Mouse (Mus musculus) embryonic stem cell, embryonic (primary cell): ENCODE data around the gene Cox19.

Experiments
- CTCF ChIA-PET, 4 experiments: fragments of 300-600 bp in 2 of 4; fragments of 350-600 bp in 2 of 4; sonication (Branson Sonifier 250); formaldehyde crosslinking; loops; one replicate each; lab custom pipeline; 2022; ENCODE audit warnings: inconsistent platforms in 2 of 4; lab: Charles Lee
- POLR2A ChIA-PET, 4 experiments: fragments of 300-600 bp in 2 of 4; fragments of 350-600 bp in 2 of 4; sonication (Branson Sonifier 250); formaldehyde crosslinking; loops; one replicate each; lab custom pipeline; 2022; ENCODE audit warnings: antibody characterized with exemption in 4 of 4, inconsistent platforms in 1 of 4; lab: Charles Lee

Cox19 gene

DNA sequence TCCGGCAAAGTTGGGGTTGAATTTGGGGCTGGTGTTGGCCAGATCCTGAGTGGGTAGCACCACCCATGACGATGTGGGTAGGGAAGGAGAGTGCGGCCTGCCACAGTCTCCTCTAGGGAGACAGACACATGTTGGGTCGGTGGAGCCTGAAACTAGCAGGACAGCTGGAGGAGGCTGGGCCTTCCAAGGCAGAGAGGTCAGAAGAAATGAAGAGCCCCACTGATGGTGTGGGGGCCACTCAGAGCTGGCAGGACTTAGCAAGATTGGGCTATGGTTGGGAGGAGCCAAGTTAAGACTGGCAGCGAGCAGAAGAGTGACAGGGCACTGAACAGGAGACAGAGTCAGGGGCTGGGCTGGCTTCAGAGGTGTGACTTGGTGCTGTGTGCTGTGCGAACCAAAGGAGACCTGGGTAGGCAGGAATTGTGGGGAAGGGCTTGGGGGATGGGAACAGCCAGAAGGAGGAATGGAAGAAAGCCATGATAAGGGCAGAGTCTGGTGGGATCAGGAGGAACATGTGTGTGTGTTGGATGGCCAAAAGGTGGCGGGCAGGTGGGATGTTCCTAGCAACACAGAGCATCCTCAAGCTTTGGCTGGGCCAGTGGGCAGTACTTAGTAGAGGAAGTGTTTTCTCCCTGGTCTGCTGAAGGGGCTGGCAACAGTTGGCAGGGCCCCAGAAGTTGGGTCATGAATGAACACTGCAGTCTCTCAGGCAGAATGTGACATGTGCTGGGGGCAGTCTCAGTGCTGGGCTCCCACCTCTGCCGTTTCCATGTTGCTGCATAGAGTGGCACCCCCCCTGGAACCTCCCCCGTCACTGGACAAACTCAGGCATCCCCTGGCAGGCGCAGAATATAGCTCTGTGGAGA lies 36.3 kb upstream of the Cox19 start:
- POLR2A ChIA-PET: interaction anchor here in 2 of 4 experiments (0.7 to 1.3 kb wide), 2 partner anchors 8 to 23 kb away, joined by 3 read pairs; no protein-coding TSS in a partner anchor

DNA sequence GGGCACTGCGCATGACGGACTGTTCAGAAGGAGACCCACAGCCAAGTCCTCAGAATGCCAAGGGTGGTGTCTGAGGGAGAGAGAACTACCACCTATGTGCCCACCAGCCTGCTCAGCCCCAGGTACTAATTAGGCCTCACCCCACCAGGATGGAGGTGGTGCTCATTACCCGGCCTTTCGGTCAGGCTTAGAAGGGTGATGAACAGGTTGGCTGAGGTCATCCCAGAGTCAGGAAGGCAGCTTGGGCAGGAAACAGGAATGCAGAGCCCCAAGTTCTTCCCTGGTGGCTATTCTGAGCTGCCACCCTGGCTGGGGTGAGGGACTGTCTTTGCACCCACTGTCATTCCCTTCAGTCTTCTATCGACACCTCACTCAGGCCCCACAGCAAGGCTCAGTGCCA lies 34.8 kb upstream of the Cox19 start:
- POLR2A ChIA-PET: interaction anchor here in 2 of 4 experiments (1.2 to 1.3 kb wide), 2 partner anchors 19 to 58 kb away, joined by 3 read pairs; no protein-coding TSS in a partner anchor
- CTCF ChIA-PET: interaction anchor here in 3 of 4 experiments (0.6 to 0.7 kb wide), 3 partner anchors 12 to 51 kb away, joined by 3 to 5 read pairs (median 3); no protein-coding TSS in a partner anchor

More for the DNA sequence above, 36.3 kb upstream of the Cox19 start:
- CTCF ChIA-PET: interaction anchor here in 2 of 4 experiments (1.1 to 1.4 kb wide), 2 partner anchors 11 to 44 kb away, joined by 3 read pairs; no protein-coding TSS in a partner anchor

DNA sequence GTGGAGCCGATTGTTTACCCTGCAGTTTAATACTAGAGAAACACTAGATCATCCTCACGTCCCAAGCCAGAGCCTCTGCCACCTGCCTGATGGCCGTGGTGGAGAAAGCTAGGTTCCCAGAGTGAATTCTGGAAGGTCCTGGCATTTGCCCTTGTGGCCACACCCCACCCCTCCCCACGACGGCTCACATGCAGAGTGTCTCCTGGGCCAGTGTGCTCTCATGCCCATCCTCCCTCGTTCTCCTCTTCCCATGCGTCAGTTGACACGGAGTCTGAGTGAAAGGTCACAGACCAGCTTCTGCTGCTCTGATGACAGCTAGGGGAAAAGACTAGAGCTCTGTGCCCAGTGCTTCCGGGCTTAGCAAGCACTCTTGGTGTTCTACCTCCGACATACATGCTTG lies 33.3 kb upstream of the Cox19 start:
- CTCF ChIA-PET: interaction anchor here in 2 of 4 experiments (0.8 to 1.2 kb wide), 2 partner anchors 14 to 25 kb away, joined by 3 to 5 read pairs; no protein-coding TSS in a partner anchor
- POLR2A ChIA-PET: interaction anchor here in 2 of 4 experiments (1.0 to 1.7 kb wide), 3 partner anchors 14 to 18 kb away, joined by 3 to 5 read pairs (median 3); no protein-coding TSS in a partner anchor

- CTCF ChIA-PET: interaction anchor here in 3 of 4 experiments (0.9 to 2.1 kb wide), 6 partner anchors 12 to 45 kb away, joined by 3 to 6 read pairs (median 4); no protein-coding TSS in a partner anchor
- POLR2A ChIA-PET: interaction anchor here in 2 of 4 experiments (1.0 to 1.7 kb wide), 4 partner anchors 9 to 15 kb away, joined by 3 to 5 read pairs (median 4); no protein-coding TSS in a partner anchor
Observed at GRCm38 (mm10) chr5:139383234-139383633, 32.0 kb upstream of the Cox19 start.

DNA sequence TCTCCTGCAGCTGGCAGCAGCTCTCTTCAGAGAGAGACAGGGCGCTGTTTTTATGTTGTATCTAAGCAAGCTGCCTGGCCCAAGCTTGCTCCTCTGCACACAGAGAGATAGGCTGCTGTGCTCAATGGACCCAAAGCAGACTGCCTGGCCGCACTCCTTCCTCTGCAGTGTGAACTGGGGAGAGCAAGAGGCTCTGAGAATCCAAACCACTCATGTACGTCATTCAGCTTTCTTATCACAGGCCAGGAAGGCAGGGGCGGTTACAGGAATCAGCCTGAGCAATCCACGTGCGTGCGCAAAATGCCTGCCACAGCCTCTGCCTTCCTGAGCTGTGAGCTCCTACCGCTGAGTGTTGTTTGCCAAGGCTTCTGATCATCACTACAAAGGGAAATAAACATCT lies 31.5 kb upstream of the Cox19 start:
- CTCF ChIA-PET: interaction anchor here (0.6 to 2.1 kb wide), 9 partner anchors 12 to 224 kb away, joined by 3 to 6 read pairs (median 3); no protein-coding TSS in a partner anchor
- POLR2A ChIA-PET: interaction anchor here in 3 of 4 experiments (0.5 to 2.8 kb wide), 7 partner anchors 8 to 63 kb away, joined by 3 to 14 read pairs (median 4); no protein-coding TSS in a partner anchor

DNA sequence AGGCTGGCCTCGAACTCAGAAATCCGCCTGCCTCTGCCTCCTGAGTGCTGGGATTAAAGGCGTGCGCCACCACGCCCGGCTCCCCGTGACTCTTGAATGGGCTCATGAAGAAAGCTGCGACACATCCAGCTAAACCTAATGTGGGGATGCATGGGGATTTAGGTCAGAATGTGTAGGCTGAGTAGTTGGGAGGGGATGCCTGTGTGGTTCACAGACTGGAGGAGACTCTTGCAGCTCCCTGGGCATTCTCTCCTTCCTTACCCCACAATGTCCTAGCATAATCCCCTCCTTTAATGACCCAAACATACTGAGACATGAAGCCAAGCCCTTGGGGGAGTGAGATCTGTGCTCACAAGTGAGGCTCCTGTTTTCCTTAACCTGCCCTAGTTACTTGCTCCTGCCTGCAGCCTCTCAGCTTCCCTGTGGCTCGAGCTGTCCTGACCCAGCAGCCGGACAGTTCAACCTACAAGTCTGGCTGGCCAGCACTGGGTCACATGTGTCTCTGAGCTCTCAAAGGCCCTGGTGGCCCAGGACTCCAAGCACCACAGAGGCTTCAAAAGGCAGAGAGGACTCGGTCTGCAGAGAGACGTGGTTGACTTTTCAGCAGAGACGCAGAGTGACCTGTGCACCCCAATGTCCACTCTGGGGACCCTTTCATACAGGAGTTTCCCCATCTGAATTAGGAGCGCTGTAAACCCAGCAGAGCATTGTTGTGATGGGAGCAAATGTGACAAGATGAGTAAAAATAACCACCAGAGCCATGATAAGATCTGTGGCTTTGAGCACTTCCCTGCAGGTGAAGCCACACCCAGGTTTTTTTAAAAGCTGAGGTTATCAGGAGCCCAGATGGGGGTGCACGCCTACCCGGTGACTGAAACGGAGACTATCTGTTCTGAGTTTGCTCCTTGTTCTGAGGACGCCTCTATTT lies 30.6 kb upstream of the Cox19 start:
- CTCF ChIA-PET: interaction anchor here (0.6 to 2.1 kb wide), 10 partner anchors 11 to 223 kb away, joined by 3 to 6 read pairs (median 4); no protein-coding TSS in a partner anchor
- POLR2A ChIA-PET: interaction anchor here in 3 of 4 experiments (0.5 to 2.8 kb wide), 15 partner anchors 8 to 548 kb away, joined by 3 to 14 read pairs (median 5); partner anchors contain the start of genes 3110082I17Rik (in 1 of the 3) and Get4 (in 1 of the 3)

DNA sequence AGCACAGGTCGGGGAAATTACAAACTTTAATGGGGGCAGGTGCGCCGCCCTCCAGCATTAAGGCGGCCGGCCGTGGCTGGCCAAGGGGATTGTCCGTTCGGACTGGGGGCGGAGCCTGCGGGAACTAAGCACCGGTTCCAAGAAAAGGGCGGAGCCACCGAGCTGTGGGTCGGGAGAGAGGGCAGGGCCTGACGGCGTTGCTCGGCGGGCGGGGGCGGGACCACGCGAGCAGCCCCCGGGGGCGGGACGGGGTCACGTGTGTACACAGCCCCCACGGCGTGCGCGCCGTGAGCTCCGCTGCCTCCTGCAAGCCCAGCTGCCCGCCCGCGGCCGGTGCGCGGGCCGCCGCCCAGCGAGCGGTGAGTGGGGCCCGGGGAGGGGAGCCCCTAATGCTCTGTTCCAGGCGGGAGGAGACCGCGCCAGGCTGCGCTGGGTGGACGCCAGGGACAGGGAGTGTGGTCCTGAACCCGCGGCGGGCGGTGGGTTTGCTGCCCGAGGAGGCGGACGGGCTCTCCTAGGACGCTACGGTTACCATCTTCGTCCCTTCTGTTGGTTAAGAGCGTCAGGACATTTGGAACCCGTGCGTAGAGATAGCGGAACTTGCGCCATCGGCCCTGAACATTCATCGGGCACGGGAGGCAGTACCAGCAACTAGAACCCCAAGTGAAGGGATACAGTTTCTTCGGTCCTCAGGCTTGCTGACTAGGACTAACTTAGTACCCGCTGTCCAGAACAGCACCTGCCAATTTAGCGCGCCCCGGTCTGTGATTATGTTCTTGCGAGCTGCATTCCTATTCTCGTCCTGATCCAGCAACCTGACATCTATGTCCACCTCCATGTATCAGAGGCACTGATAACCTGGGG lies 29.4 kb upstream of the Cox19 start:
- CTCF ChIA-PET: interaction anchor here in 3 of 4 experiments (0.6 to 2.1 kb wide), 15 partner anchors 9 to 1694 kb away, joined by 3 to 6 read pairs (median 3); no protein-coding TSS in a partner anchor

DNA sequence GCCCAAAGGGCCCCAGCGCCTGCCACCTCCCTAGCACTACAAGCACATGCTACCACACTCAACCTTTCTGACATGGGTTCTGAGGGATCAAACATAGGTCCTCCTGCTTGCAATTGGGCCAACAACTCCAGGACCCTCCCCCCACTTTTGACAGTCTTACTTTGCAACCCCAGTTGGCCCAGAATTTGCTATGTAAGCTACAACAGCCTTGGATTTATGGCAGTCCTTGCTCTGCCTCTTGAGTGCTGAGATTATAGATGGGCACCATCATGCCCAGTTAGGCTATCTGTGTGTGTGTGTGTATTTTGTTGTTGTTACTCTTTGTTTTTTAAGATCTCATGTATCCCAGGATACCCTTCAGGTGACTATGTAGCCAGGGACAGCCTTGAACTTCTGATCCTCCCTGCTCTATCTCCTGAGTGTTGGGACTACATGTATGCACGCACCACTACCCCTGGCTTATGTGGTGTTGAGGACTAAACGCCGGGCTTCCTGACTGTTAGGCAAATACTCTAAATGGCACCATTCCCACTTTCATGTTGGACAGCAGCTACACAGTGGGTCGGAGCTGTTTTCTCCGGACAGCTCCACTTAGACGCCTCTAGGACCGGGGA lies 28.7 kb upstream of the Cox19 start:
- ChIA-PET CTCF (interaction anchor here in 3 of 4 experiments (0.6 to 1.4 kb wide), 12 partner anchors 8 to 1129 kb away, joined by 3 to 6 read pairs (median 3); no protein-coding TSS in a partner anchor), POLR2A (interaction anchor here in 3 of 4 experiments (0.5 to 3.3 kb wide), 25 partner anchors 8 to 1633 kb away, joined by 3 to 14 read pairs (median 4); partner anchors contain the start of genes Zfand2a (in 2 of the 3), 3110082I17Rik (in 1 of the 3), C130050O18Rik (in 1 of the 3) and Get4 (in 1 of the 3))

More for the DNA sequence above, 29.4 kb upstream of the Cox19 start:
- POLR2A ChIA-PET: interaction anchor here in 3 of 4 experiments (0.6 to 3.3 kb wide), 25 partner anchors 7 to 1633 kb away, joined by 3 to 14 read pairs (median 4); partner anchors contain the start of genes Zfand2a (in 2 of the 3), 3110082I17Rik (in 1 of the 3), C130050O18Rik (in 1 of the 3) and Get4 (in 1 of the 3)

- ChIA-PET CTCF (interaction anchor here in 2 of 4 experiments (0.6 to 0.8 kb wide), 3 partner anchors 19 to 23 kb away, joined by 3 to 5 read pairs (median 3); no protein-coding TSS in a partner anchor), POLR2A (interaction anchor here in 2 of 4 experiments (1.3 to 3.3 kb wide), 11 partner anchors 8 to 105 kb away, joined by 3 to 13 read pairs (median 4); partner anchors contain the start of gene Zfand2a (in 2 of the 2))
Observed at GRCm38 (mm10) chr5:139378986-139379629, 27.9 kb upstream of the Cox19 start.

GRCm38 (mm10) chr5:139378271-139378556 lies 27.0 kb upstream of the Cox19 start:
- ChIA-PET POLR2A (interaction anchor here in 3 of 4 experiments (0.6 to 3.3 kb wide), 11 partner anchors 7 to 106 kb away, joined by 3 to 13 read pairs (median 3); partner anchors contain the start of gene Zfand2a (in 1 of the 3)), CTCF (interaction anchor here in 1 of 4 experiments (1.0 to 1.9 kb wide), 2 partner anchors 20 to 26 kb away, joined by 3 to 5 read pairs; no protein-coding TSS in a partner anchor)

- CTCF ChIA-PET: interaction anchor here in 1 of 4 experiments (0.7 to 1.9 kb wide), 3 partner anchors 21 to 67 kb away, joined by 3 to 5 read pairs (median 4); no protein-coding TSS in a partner anchor
Observed at GRCm38 (mm10) chr5:139377468-139378270, 26.5 kb upstream of the Cox19 start, which contains the start of gene Gpr146. Gene Gpr146, plus strand, starts transcription at chr5:139377697.

GRCm38 (mm10) chr5:139374841-139375240 lies 23.6 kb upstream of the Cox19 start:
- CTCF ChIA-PET: interaction anchor here in 2 of 4 experiments (0.6 to 0.9 kb wide), 3 partner anchors 21 to 275 kb away, joined by 3 to 5 read pairs (median 3); no protein-coding TSS in a partner anchor

More at GRCm38 (mm10) chr5:139377468-139378270, 26.5 kb upstream of the Cox19 start, which contains the start of gene Gpr146:
- POLR2A ChIA-PET: interaction anchor here in 3 of 4 experiments (0.5 to 3.3 kb wide), 13 partner anchors 7 to 107 kb away, joined by 3 to 13 read pairs (median 3); partner anchors contain the start of gene Zfand2a (in 1 of the 3)

GRCm38 (mm10) chr5:139373889-139374444 lies 22.7 kb upstream of the Cox19 start:
- ChIA-PET CTCF (interaction anchor here in 1 of 4 experiments (1.0 kb wide), 1 partner anchor 21 kb away, joined by 3 read pairs; no protein-coding TSS in a partner anchor), POLR2A (interaction anchor here in 2 of 4 experiments (0.6 to 1.3 kb wide), 5 partner anchors 9 to 174 kb away, joined by 3 to 4 read pairs (median 3); partner anchors contain the start of gene Sun1 (in 1 of the 2))

More at GRCm38 (mm10) chr5:139374841-139375240, 23.6 kb upstream of the Cox19 start:
- POLR2A ChIA-PET: interaction anchor here in 2 of 4 experiments (1.1 to 1.4 kb wide), 4 partner anchors 10 to 109 kb away, joined by 3 to 4 read pairs (median 3); partner anchors contain the start of gene 3110082I17Rik (in 2 of the 2)
